Mouse (Mus musculus): ENCODE measurements around the gene Zranb2.

- TF ChIP-seq GATA1 (IDR thresholded peaks at IDR 0.05; ENCODE audit: borderline replicate concordance, low read length) (no peak), FLI1 (IDR thresholded peaks at IDR 0.05; ENCODE audit: low read length) (no peak)
Observed at GRCm38 (mm10) chr3:157531585-157531984, 2.4 kb upstream of the Zranb2 start.
